Mouse (Mus musculus): ENCODE results near the gene Usp40. TPM values are rescaled to one million over a fixed set of nuclear protein-coding genes. Genes with fewer than 3 reads are reported as not detected.

The Usp40 gene
- polyA plus RNA-seq, 1 experiment from 2014 or later, result 37.5 TPM

DNA sequence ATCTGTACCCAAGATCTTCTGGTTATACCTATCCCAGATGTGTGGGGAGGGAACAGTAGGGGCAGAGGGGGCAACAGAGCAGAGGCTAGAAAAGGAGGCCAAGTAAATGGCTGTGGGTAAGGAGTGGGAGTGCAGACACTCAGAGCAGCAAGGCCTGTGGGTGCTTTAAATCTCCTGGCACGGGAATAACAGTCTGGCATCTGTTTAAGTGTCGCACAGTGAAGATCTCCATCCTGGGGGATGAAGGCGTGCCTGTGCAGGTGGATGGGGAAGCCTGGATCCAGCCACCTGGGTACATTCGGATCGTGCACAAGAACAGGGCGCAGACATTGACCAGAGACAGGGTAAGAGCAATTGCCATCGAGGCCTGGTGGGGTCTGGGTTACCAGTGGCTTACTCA is 72.3 kb downstream of the Usp40 start:
- peaks cover 100% of the 10 kb centered on the region for H3K36me3 ChIP-seq (replicated peaks)
- no peak overlapping the region for H3K27ac ChIP-seq (replicated peaks)
- H3K4me3 ChIP-seq, result no peak overlapping the region
- H3K27me3 ChIP-seq (replicated peaks; ENCODE audit: low read depth, poor library complexity, severe bottlenecking), result no peaks in the 10 kb centered on the region
- DNase-seq (ENCODE audit: low spot score), result no peak
- no peaks in the 10 kb centered on the region for H3K9me3 ChIP-seq
- WGBS, result 91% methylated on average over 7 of the region's 7 CpGs
- no peaks in the 10 kb centered on the region for H3K4me1 ChIP-seq

DNA sequence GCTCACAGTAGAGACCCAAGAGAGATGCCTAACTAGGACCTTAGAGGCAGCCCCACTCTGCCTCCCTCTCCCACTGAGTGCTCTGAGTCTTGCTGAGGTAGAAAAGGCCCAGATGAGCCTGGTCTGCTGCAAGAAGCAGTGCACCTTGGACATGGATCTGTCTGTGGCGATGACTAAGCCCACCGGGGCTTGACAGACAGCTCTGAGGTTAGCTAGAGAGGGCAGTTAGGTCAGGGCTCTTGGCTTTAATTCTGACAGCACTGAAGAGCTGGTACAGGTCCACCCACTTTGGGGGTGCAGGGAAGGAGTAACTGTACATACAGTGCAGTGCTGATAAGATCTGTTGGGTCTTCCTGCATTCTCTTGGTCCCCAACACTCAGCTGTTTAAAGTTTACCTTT is 72.8 kb downstream of the Usp40 start:
- no peak for DNase-seq (ENCODE audit: low spot score)
- Histone ChIP-seq H3K4me3 (no peak overlapping the region), H3K9me3 (no peaks in the 10 kb centered on the region), H3K4me1 (no peaks in the 10 kb centered on the region), H3K27ac (replicated peaks) (no peak overlapping the region), H3K36me3 (replicated peaks) (peaks cover 100% of the 10 kb centered on the region), H3K27me3 (replicated peaks; ENCODE audit: low read depth, poor library complexity, severe bottlenecking) (no peaks in the 10 kb centered on the region)
- WGBS, result 91% methylated on average over 2 of the region's 2 CpGs

DNA sequence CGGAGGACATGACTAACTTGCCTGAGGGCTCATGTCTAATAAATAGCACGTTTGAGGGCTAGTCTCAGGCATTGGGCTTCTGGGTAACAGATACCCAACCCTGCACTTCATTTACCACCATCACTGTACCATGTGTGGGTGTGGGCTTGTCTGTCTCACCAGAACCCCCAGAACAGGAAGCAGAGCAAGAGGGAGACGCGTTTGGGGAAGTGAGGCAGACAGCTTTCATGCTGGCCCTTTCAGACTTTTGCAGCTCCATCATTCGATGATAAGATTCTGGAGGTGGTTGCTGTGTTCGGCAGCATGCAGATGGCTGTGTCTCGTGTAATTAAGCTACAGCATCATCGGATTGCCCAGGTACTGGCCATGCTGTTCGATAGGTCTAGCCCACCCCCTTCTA is 73.3 kb downstream of the Usp40 start:
- Histone ChIP-seq H3K36me3 (replicated peaks) (peaks cover 100% of the 10 kb centered on the region), H3K4me3 (no peak overlapping the region), H3K27me3 (replicated peaks; ENCODE audit: low read depth, poor library complexity, severe bottlenecking) (no peaks in the 10 kb centered on the region), H3K4me1 (no peaks in the 10 kb centered on the region), H3K27ac (replicated peaks) (no peak overlapping the region), H3K9me3 (no peaks in the 10 kb centered on the region)
- DNase-seq (ENCODE audit: low spot score), result no peak
- 81% methylated on average over 9 of the region's 9 CpGs for WGBS

DNA sequence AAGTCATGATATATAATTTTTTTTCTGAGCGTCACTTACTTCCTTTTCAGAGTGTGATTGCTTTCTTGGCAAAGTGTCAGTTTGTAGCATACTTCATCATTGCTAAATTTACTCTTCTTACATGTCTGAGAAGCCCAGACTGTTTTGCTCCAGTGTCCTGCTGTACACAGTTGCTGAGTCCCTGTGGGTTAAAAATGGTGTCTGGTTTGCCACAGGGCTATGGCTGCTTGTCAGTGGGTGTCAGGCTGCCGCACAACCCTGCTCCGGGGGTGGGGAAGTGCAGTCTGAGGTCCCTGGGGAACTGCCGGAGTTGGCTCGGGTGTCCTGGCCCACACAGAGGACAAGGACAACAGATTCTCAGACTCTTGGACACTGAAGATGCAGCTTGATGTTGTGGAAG is 75.3 kb downstream of the Usp40 start:
- no peak for DNase-seq (ENCODE audit: low spot score)
- H3K36me3 ChIP-seq (replicated peaks), result peaks cover 99% of the 10 kb centered on the region
- H3K4me3 ChIP-seq, result no peak overlapping the region
- H3K4me1 ChIP-seq, result no peaks in the 10 kb centered on the region
- H3K27ac ChIP-seq (replicated peaks), result no peak overlapping the region
- no peaks in the 10 kb centered on the region for H3K27me3 ChIP-seq (replicated peaks; ENCODE audit: low read depth, poor library complexity, severe bottlenecking)
- H3K9me3 ChIP-seq, result no peaks in the 10 kb centered on the region
- WGBS, result 80% methylated on average over 5 of the region's 5 CpGs

DNA sequence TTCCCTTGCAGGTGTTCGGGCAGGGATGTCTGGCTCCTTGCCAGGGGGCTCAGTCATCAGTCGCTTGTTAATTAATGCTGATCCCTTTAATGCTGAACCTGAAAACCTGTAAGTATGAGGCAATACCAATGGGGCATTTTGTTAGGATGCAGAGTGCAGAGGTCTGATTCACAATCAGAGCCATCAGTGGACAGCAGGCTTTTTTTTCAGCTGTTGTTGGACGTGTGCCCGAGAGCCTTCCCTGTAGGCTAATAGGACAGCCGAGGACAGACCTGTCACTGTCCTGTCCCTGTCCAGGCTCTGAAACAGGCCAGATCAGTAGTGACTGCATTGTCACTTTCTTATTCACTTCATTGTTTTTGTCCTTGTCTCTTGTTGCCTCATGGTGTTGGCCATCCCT is 78.6 kb downstream of the Usp40 start:
- 87% methylated on average over 5 of the region's 5 CpGs for WGBS
- H3K27ac ChIP-seq (replicated peaks), result no peak overlapping the region
- DNase-seq (ENCODE audit: low spot score), result no peak
- no peaks in the 10 kb centered on the region for H3K4me1 ChIP-seq
- no peak overlapping the region for H3K4me3 ChIP-seq
- no peaks in the 10 kb centered on the region for H3K9me3 ChIP-seq
- peaks cover 99% of the 10 kb centered on the region for H3K36me3 ChIP-seq (replicated peaks)
- H3K27me3 ChIP-seq (replicated peaks; ENCODE audit: low read depth, poor library complexity, severe bottlenecking), result no peaks in the 10 kb centered on the region

DNA sequence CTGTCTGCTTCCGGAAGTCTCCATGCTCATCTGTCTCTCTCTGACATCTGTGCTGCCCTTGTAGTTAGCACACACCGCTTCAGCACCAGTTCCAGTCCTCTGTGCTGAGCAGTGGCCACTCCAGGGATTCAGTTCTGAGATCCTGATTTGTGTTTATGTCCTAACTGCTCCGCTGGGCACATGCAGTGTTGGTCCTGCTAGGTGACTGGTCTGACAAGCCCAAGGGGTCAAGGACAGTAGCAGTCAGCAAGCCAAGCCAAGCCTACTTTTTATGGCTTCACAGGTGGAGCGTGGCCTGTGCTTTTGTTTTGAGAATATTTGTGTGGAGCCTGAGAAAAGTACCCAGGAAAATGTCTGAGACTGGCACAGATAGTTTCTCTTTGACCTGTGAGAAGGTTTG is 83.5 kb downstream of the Usp40 start:
- H3K9me3 ChIP-seq, result no peaks in the 10 kb centered on the region
- H3K4me3 ChIP-seq, result no peak overlapping the region
- no peaks in the 10 kb centered on the region for H3K27me3 ChIP-seq (replicated peaks; ENCODE audit: low read depth, poor library complexity, severe bottlenecking)
- no peak for DNase-seq (ENCODE audit: low spot score)
- 95% methylated on average over 4 of the region's 4 CpGs for WGBS
- H3K4me1 ChIP-seq, result no peaks in the 10 kb centered on the region
- H3K36me3 ChIP-seq (replicated peaks), result peaks cover 94% of the 10 kb centered on the region
- no peak overlapping the region for H3K27ac ChIP-seq (replicated peaks)

DNA sequence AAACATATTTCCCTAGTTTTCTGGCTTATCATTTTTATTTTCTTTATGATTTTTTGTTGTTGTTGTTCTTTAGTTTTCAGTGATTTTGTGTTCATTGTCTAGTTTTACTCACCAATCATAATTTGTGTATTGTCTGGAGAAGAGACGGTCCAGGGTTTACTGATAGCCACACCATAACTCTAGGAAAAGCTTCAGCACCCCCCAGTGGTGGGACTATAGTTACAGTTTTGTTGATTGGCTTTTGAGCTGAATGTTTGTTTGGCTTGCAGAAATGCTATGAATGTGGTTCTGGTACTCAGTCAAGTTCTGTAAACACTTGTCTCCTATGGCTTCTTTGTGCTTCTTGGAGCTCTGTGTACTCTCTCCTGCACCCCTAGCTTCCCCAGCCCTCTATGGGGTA is 85.7 kb downstream of the Usp40 start:
- H3K4me3 ChIP-seq, result no peak overlapping the region
- H3K4me1 ChIP-seq, result no peaks in the 10 kb centered on the region
- peaks cover 95% of the 10 kb centered on the region for H3K36me3 ChIP-seq (replicated peaks)
- no peak for DNase-seq (ENCODE audit: low spot score)
- H3K27ac ChIP-seq (replicated peaks), result no peak overlapping the region
- H3K9me3 ChIP-seq, result no peaks in the 10 kb centered on the region
- H3K27me3 ChIP-seq (replicated peaks; ENCODE audit: low read depth, poor library complexity, severe bottlenecking), result no peaks in the 10 kb centered on the region
- 69% methylated on average over 1 of the region's 1 CpGs for WGBS

DNA sequence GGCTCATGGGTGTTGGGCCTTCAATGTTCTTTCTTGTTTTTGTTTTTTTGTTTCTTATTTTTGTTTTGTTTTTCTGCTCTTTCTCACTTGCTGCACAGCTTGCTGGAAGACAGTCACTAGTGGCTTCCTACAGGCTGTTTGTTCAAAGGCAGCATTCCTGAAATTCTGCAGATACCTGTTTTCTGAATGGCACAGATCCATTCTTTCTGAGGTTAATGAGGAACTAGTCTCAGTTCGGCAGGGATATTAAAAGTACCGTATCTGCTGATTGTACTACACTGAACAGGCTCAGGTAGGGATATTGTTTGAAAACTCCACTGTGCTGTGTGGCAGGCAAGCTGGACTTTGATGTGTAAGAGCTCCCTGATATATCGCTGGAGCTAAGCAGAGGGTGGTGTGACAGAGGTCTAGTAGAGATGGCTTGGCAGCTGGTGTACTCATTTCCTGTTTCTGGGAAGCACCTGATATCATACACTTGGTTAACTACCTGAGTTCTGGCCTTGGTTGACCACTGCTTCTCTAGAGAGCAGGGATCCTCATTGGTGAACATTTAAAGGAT is 88.2 kb downstream of the Usp40 start:
- no peak overlapping the region for H3K4me3 ChIP-seq
- no peak for DNase-seq (ENCODE audit: low spot score)
- peaks cover 94% of the 10 kb centered on the region for H3K36me3 ChIP-seq (replicated peaks)
- H3K9me3 ChIP-seq, result no peaks in the 10 kb centered on the region
- H3K27me3 ChIP-seq (replicated peaks; ENCODE audit: low read depth, poor library complexity, severe bottlenecking), result no peaks in the 10 kb centered on the region
- H3K4me1 ChIP-seq, result no peaks in the 10 kb centered on the region
- WGBS, result 85% methylated on average over 3 of the region's 3 CpGs
- no peak overlapping the region for H3K27ac ChIP-seq (replicated peaks)

DNA sequence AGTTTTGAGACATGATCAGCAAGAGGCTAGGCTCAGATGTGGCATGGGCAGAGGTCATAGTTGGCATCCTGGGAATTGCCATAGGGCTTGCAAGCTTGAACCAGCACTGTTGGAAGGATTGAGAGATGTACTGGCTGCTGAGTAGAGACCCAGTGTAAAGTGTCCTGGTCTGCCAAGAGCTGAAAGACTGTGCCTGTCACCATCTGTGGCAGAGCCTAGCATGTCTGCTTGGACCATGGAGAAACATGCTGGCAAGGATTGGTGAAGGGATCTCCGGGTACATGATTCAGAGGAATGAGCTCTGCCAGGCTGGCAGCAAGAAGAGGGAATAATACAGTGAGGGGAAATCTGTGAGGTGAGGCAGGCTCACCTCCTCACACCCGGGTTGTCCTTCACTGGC is 90.3 kb downstream of the Usp40 start:
- 90% methylated on average over 2 of the region's 2 CpGs for WGBS
- H3K4me3 ChIP-seq, result no peak overlapping the region
- peaks cover 79% of the 10 kb centered on the region for H3K36me3 ChIP-seq (replicated peaks)

DNA sequence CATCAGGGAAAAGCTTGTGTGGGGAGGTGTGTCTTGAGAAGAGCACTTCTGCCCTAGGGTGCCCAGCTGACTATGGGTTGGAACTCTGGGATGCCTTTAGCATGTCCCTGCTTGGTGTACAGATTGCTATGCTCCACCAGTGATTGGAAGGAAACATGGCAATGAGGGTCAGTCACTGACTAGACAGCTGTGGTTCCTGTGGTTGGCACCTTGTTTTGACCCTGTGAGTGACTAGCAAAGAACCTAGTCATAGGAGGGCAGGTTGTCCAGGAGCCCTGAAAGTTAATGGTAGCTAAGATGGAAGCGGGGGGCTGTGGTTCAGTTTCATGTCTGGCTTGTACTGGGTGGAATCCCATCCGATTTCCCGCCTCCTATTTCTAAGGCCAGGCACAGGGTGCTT is 91.0 kb downstream of the Usp40 start:
- no peak overlapping the region for H3K4me3 ChIP-seq
- H3K4me1 ChIP-seq, result no peaks in the 10 kb centered on the region
- DNase-seq (ENCODE audit: low spot score), result no peak
- no peak overlapping the region for H3K27ac ChIP-seq (replicated peaks)
- peaks cover 76% of the 10 kb centered on the region for H3K36me3 ChIP-seq (replicated peaks)
- 96% methylated on average over 3 of the region's 3 CpGs for WGBS
- H3K27me3 ChIP-seq (replicated peaks; ENCODE audit: low read depth, poor library complexity, severe bottlenecking), result no peaks in the 10 kb centered on the region
- H3K9me3 ChIP-seq, result no peaks in the 10 kb centered on the region

More for the DNA sequence above, 90.3 kb downstream of the Usp40 start:
- no peaks in the 10 kb centered on the region for H3K4me1 ChIP-seq
- DNase-seq (ENCODE audit: low spot score), result no peak
- no peaks in the 10 kb centered on the region for H3K9me3 ChIP-seq
- no peaks in the 10 kb centered on the region for H3K27me3 ChIP-seq (replicated peaks; ENCODE audit: low read depth, poor library complexity, severe bottlenecking)
- H3K27ac ChIP-seq (replicated peaks), result no peak overlapping the region

DNA sequence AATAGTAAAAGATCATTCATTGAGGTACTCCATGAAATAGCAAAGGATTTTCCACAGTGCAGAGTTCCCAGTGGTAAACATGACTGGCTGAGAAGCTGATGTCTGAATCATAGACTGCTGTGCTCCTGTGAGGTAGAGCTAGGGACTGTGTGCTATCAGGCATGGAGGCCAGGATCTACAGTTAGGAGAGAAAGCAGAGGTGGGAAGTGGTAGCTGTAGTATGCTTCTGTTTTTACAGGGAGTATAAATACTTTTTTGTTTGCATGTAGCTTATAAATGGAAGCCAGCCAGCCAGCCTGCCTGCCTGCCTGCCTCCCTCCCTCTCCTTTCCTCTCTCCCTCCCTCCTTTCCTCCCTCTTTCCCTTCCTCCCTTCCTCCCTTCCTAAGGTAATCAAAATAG is 95.0 kb downstream of the Usp40 start:
- H3K27ac ChIP-seq (replicated peaks), result no peak overlapping the region
- H3K4me3 ChIP-seq, result no peak overlapping the region
- no peaks in the 10 kb centered on the region for H3K4me1 ChIP-seq
- H3K9me3 ChIP-seq, result no peaks in the 10 kb centered on the region
- H3K36me3 ChIP-seq (replicated peaks), result peaks cover 51% of the 10 kb centered on the region
- DNase-seq (ENCODE audit: low spot score), result no peak
- no peaks in the 10 kb centered on the region for H3K27me3 ChIP-seq (replicated peaks; ENCODE audit: low read depth, poor library complexity, severe bottlenecking)

DNA sequence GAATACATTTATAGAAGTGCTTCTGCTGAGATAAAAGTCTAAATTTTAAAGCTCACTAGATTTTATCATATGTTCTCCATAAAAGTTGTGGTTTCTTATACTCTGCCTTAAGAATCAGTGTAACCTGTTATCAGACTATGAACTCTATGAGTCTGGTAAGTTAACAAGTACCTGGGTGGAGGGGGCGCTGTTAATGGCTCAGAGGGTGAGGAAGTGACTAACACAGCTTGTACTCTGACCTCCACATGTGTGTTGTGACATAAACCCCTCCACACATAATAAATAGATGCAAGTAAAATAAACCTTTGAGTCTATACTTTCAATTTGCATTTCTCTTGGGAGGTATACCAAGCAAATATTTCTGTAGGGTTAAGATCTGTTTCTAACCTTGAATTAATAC is 97.9 kb downstream of the Usp40 start:
- Histone ChIP-seq H3K36me3 (replicated peaks) (peaks cover 35% of the 10 kb centered on the region), H3K27ac (replicated peaks) (no peak overlapping the region), H3K4me1 (no peaks in the 10 kb centered on the region), H3K4me3 (no peak overlapping the region), H3K9me3 (no peaks in the 10 kb centered on the region), H3K27me3 (replicated peaks; ENCODE audit: low read depth, poor library complexity, severe bottlenecking) (no peaks in the 10 kb centered on the region)
- no peak for DNase-seq (ENCODE audit: low spot score)
- 87% methylated on average over 1 of the region's 1 CpGs for WGBS

DNA sequence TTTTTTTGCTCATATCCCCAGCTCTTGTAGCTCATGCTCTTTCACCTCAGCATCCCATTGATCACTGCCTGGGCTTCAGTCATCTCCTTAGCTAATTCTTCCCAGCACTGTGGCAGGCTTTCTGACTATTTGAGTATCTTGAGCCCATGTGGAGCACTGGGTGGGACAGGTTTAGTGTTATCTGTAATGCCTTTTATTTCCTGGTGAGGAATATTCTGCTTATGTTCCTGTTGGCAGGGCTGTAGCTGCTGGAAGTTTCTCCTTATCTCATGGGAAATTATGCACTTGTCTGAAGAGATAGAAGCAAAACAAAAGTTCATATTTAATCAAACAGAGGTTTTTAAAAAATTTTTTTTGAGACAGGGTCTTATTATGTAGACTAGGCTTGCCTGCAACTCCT is 98.8 kb downstream of the Usp40 start:
- Histone ChIP-seq H3K9me3 (no peaks in the 10 kb centered on the region), H3K27ac (replicated peaks) (no peak overlapping the region)
- no peak for DNase-seq (ENCODE audit: low spot score)

DNA sequence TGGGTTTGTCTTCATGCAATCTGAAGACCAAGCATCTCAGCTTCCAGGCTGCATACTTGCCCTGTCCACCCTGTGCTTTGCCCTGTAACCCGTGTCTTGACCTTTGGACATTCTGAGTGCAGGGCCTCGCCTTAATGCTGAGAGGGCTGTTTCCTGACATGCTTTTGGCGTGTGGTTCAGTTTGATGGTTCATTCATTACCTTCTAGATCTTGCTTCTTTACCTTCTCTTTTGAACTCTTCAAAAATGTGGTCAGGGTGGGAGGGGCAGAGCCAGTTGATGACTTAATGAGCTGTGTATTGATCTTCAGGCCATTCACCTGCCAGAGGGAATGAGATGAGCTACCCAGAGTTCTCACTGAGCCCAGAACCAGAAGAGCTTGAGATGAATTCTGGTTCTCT is 99.6 kb downstream of the Usp40 start:
- no peak overlapping the region for H3K4me3 ChIP-seq
- no peaks in the 10 kb centered on the region for H3K9me3 ChIP-seq
- H3K27ac ChIP-seq (replicated peaks), result no peak overlapping the region
- no peaks in the 10 kb centered on the region for H3K4me1 ChIP-seq
- 79% methylated on average over 3 of the region's 3 CpGs for WGBS
- DNase-seq (ENCODE audit: low spot score), result no peak
- peaks cover 26% of the 10 kb centered on the region for H3K36me3 ChIP-seq (replicated peaks)
- H3K27me3 ChIP-seq (replicated peaks; ENCODE audit: low read depth, poor library complexity, severe bottlenecking), result no peaks in the 10 kb centered on the region

More for the DNA sequence above, 98.8 kb downstream of the Usp40 start:
- Histone ChIP-seq H3K27me3 (replicated peaks; ENCODE audit: low read depth, poor library complexity, severe bottlenecking) (no peaks in the 10 kb centered on the region), H3K4me3 (no peak overlapping the region), H3K4me1 (no peaks in the 10 kb centered on the region), H3K36me3 (replicated peaks) (peaks cover 26% of the 10 kb centered on the region)

All from embryonic facial prominence, embryonic 10.5 days (tissue).